Mouse (Mus musculus) bone marrow macrophage, adult 2 months (primary cell): ENCODE data around the gene Gm10320. TPM values are rescaled to one million over a fixed set of nuclear protein-coding genes. Genes with fewer than 3 reads are reported as not detected.

Source experiments
- H3K27ac ChIP-seq: 2 replicates; pipeline ENCODE4 v1.5.1; 2012; ENCODE audit warnings: low read depth, low read length; ENCODE audit not compliant: insufficient read depth
- H3K4me1 ChIP-seq: 2 replicates; pipeline ENCODE4 v1.6.1; 2012; ENCODE audit warnings: low read length; ENCODE audit not compliant: control insufficient read depth, insufficient read depth
- H3K4me3 ChIP-seq: 2 replicates; pipeline ENCODE4 v1.5.1; 2012; ENCODE audit warnings: mild to moderate bottlenecking, low read length, moderate library complexity; ENCODE audit not compliant: insufficient read depth
- CTCF ChIP-seq: IDR thresholded peaks from 2 replicates; pipeline ENCODE4 v1.5.1; 2012; ENCODE audit warnings: low read depth, mild to moderate bottlenecking, low read length, moderate library complexity
- POLR2A ChIP-seq: IDR thresholded peaks from 2 replicates; pipeline ENCODE4 v1.6.1; 2012; ENCODE audit warnings: mild to moderate bottlenecking, low read depth, low read length, borderline replicate concordance
- polyA plus RNA-seq: library from polyadenylated mRNA; stranded (reverse); fragments of >200 nt; gene quantifications from 2 replicates; pipeline ENCODE4 v1.2.4, GENCODE M21; 2012; ENCODE audit not compliant: missing spikeins, insufficient read depth, insufficient read length

The Gm10320 gene
- polyA plus RNA-seq, result 3.2 and 7.6 TPM in 2 replicates

- H3K4me3 ChIP-seq, result no peak within 1 kb of the TSS
- no peak within 1 kb of the TSS for H3K27ac ChIP-seq
- H3K4me1 ChIP-seq, result no peaks in the 10 kb centered on the region
- TF ChIP-seq CTCF (no peak), POLR2A (no peak)
Observed at GRCm38 (mm10) chr13:98491909-98492308, at the start of gene Gm10320. TSS of gene Gm10320 (minus strand) at chr13:98492001.

GRCm38 (mm10) chr13:98541601-98542000 is 49.8 kb upstream of the Gm10320 start:
- no peak overlapping the region for H3K27ac ChIP-seq
- no peak for TF ChIP-seq POLR2A
- no peak for TF ChIP-seq CTCF
- no peak overlapping the region for H3K4me3 ChIP-seq
- H3K4me1 ChIP-seq, result no peaks in the 10 kb centered on the region

GRCm38 (mm10) chr13:98540206-98540605 is 48.4 kb upstream of the Gm10320 start:
- Histone ChIP-seq H3K27ac (no peak overlapping the region), H3K4me3 (no peak overlapping the region), H3K4me1 (no peaks in the 10 kb centered on the region)
- TF ChIP-seq CTCF, result no peak
- no peak for TF ChIP-seq POLR2A

GRCm38 (mm10) chr13:98539311-98539710 is 47.5 kb upstream of the Gm10320 start:
- no peaks in the 10 kb centered on the region for H3K4me1 ChIP-seq
- H3K4me3 ChIP-seq, result no peak overlapping the region
- H3K27ac ChIP-seq, result no peak overlapping the region
- TF ChIP-seq CTCF (no peak), POLR2A (no peak)

GRCm38 (mm10) chr13:98538587-98538986 is 46.8 kb upstream of the Gm10320 start:
- TF ChIP-seq CTCF (no peak), POLR2A (no peak)
- H3K4me3 ChIP-seq, result no peak overlapping the region
- no peaks in the 10 kb centered on the region for H3K4me1 ChIP-seq
- no peak overlapping the region for H3K27ac ChIP-seq

GRCm38 (mm10) chr13:98534913-98535262 is 43.1 kb upstream of the Gm10320 start:
- H3K4me1 ChIP-seq, result no peaks in the 10 kb centered on the region
- H3K27ac ChIP-seq, result no peak overlapping the region
- no peak for TF ChIP-seq POLR2A
- TF ChIP-seq CTCF, result no peak
- H3K4me3 ChIP-seq, result no peak overlapping the region

- no peak for TF ChIP-seq CTCF
- TF ChIP-seq POLR2A, result no peak
- Histone ChIP-seq H3K4me3 (no peak overlapping the region), H3K4me1 (no peaks in the 10 kb centered on the region), H3K27ac (no peak overlapping the region)
Observed at GRCm38 (mm10) chr13:98534190-98534912, 42.5 kb upstream of the Gm10320 start.

- no peak overlapping the region for H3K27ac ChIP-seq
- H3K4me3 ChIP-seq, result no peak overlapping the region
- no peaks in the 10 kb centered on the region for H3K4me1 ChIP-seq
- TF ChIP-seq POLR2A, result no peak
- no peak for TF ChIP-seq CTCF
Observed at GRCm38 (mm10) chr13:98533415-98533814, 41.6 kb upstream of the Gm10320 start.

- TF ChIP-seq CTCF (no peak), POLR2A (no peak)
- Histone ChIP-seq H3K4me3 (no peak overlapping the region), H3K27ac (no peak overlapping the region), H3K4me1 (no peaks in the 10 kb centered on the region)
Observed at GRCm38 (mm10) chr13:98532699-98533375, 41.0 kb upstream of the Gm10320 start.

- Histone ChIP-seq H3K27ac (no peak overlapping the region), H3K4me1 (no peaks in the 10 kb centered on the region), H3K4me3 (no peak overlapping the region)
- TF ChIP-seq CTCF, result no peak
- no peak for TF ChIP-seq POLR2A
Observed at GRCm38 (mm10) chr13:98531976-98532375, 40.2 kb upstream of the Gm10320 start.
